Mouse (Mus musculus): Measurements from ENCODE around the gene 1600015I10Rik. TPM values are rescaled to one million over a fixed set of nuclear protein-coding genes. Genes with fewer than 3 reads are reported as not detected.

1600015I10Rik gene
- polyA plus RNA-seq, 1 experiment from 2014 or later, result not detected

- Histone ChIP-seq H3K9ac (replicated peaks; ENCODE audit: low read depth, low read length) (no peak overlapping the region), H3K27ac (ENCODE audit: low read length) (no peak overlapping the region), H3K4me2 (replicated peaks; ENCODE audit: low read depth, low read length) (no peak overlapping the region), H3K4me3 (ENCODE audit: low read depth, low read length) (no peak overlapping the region), H3K27me3 (ENCODE audit: control insufficient read depth, insufficient read depth, low read length) (no peaks in the 10 kb centered on the region), H3K4me1 (ENCODE audit: control insufficient read depth, insufficient read depth, low read length) (no peaks in the 10 kb centered on the region), H3K9me3 (ENCODE audit: control insufficient read depth, low read depth, low read length) (no peaks in the 10 kb centered on the region), H3K36me3 (ENCODE audit: control insufficient read depth, insufficient read depth, low read length) (no peaks in the 10 kb centered on the region)
- ATAC-seq (ENCODE audit: insufficient number of reproducible peaks, insufficient read depth, low FRiP score, low read depth), result no peak
- 91% methylated on average over 13 of the region's 13 CpGs for WGBS
Measured at GRCm38 (mm10) chr6:48905606-48906005, 24.1 kb upstream of the 1600015I10Rik start.

GRCm38 (mm10) chr6:48906371-48906770, 23.3 kb upstream of the 1600015I10Rik start:
- no peaks in the 10 kb centered on the region for H3K4me1 ChIP-seq (ENCODE audit: control insufficient read depth, insufficient read depth, low read length)
- H3K36me3 ChIP-seq (ENCODE audit: control insufficient read depth, insufficient read depth, low read length), result no peaks in the 10 kb centered on the region
- H3K27ac ChIP-seq (ENCODE audit: low read length), result no peak overlapping the region
- no peak overlapping the region for H3K4me2 ChIP-seq (replicated peaks; ENCODE audit: low read depth, low read length)
- no peak overlapping the region for H3K9ac ChIP-seq (replicated peaks; ENCODE audit: low read depth, low read length)
- 93% methylated on average over 14 of the region's 14 CpGs for WGBS
- no peak for ATAC-seq (ENCODE audit: insufficient number of reproducible peaks, insufficient read depth, low FRiP score, low read depth)
- no peaks in the 10 kb centered on the region for H3K9me3 ChIP-seq (ENCODE audit: control insufficient read depth, low read depth, low read length)
- no peak overlapping the region for H3K4me3 ChIP-seq (ENCODE audit: low read depth, low read length)
- no peaks in the 10 kb centered on the region for H3K27me3 ChIP-seq (ENCODE audit: control insufficient read depth, insufficient read depth, low read length)

GRCm38 (mm10) chr6:48909229-48909628, 20.5 kb upstream of the 1600015I10Rik start:
- Histone ChIP-seq H3K27me3 (ENCODE audit: control insufficient read depth, insufficient read depth, low read length) (no peaks in the 10 kb centered on the region), H3K27ac (ENCODE audit: low read length) (no peak overlapping the region), H3K9me3 (ENCODE audit: control insufficient read depth, low read depth, low read length) (no peaks in the 10 kb centered on the region), H3K4me2 (replicated peaks; ENCODE audit: low read depth, low read length) (no peak overlapping the region), H3K4me3 (ENCODE audit: low read depth, low read length) (no peak overlapping the region), H3K36me3 (ENCODE audit: control insufficient read depth, insufficient read depth, low read length) (no peaks in the 10 kb centered on the region), H3K9ac (replicated peaks; ENCODE audit: low read depth, low read length) (no peak overlapping the region), H3K4me1 (ENCODE audit: control insufficient read depth, insufficient read depth, low read length) (no peaks in the 10 kb centered on the region)
- no peak for ATAC-seq (ENCODE audit: insufficient number of reproducible peaks, insufficient read depth, low FRiP score, low read depth)
- WGBS, result 72% methylated on average over 1 of the region's 1 CpGs

- Histone ChIP-seq H3K4me1 (ENCODE audit: control insufficient read depth, insufficient read depth, low read length) (no peaks in the 10 kb centered on the region), H3K36me3 (ENCODE audit: control insufficient read depth, insufficient read depth, low read length) (no peaks in the 10 kb centered on the region), H3K27me3 (ENCODE audit: control insufficient read depth, insufficient read depth, low read length) (no peaks in the 10 kb centered on the region), H3K27ac (ENCODE audit: low read length) (no peak overlapping the region), H3K9me3 (ENCODE audit: control insufficient read depth, low read depth, low read length) (no peaks in the 10 kb centered on the region), H3K9ac (replicated peaks; ENCODE audit: low read depth, low read length) (no peak overlapping the region), H3K4me2 (replicated peaks; ENCODE audit: low read depth, low read length) (no peak overlapping the region), H3K4me3 (ENCODE audit: low read depth, low read length) (no peak overlapping the region)
- no peak for ATAC-seq (ENCODE audit: insufficient number of reproducible peaks, insufficient read depth, low FRiP score, low read depth)
- 35% methylated on average over 3 of the region's 3 CpGs for WGBS
Measured at GRCm38 (mm10) chr6:48912033-48912432, 17.7 kb upstream of the 1600015I10Rik start.

GRCm38 (mm10) chr6:48913587-48913986, 16.1 kb upstream of the 1600015I10Rik start:
- Histone ChIP-seq H3K9me3 (ENCODE audit: control insufficient read depth, low read depth, low read length) (no peaks in the 10 kb centered on the region), H3K4me1 (ENCODE audit: control insufficient read depth, insufficient read depth, low read length) (no peaks in the 10 kb centered on the region), H3K4me3 (ENCODE audit: low read depth, low read length) (no peak overlapping the region), H3K9ac (replicated peaks; ENCODE audit: low read depth, low read length) (no peak overlapping the region), H3K36me3 (ENCODE audit: control insufficient read depth, insufficient read depth, low read length) (no peaks in the 10 kb centered on the region), H3K27ac (ENCODE audit: low read length) (no peak overlapping the region), H3K4me2 (replicated peaks; ENCODE audit: low read depth, low read length) (no peak overlapping the region), H3K27me3 (ENCODE audit: control insufficient read depth, insufficient read depth, low read length) (no peaks in the 10 kb centered on the region)
- WGBS, result 91% methylated on average over 2 of the region's 2 CpGs
- ATAC-seq (ENCODE audit: insufficient number of reproducible peaks, insufficient read depth, low FRiP score, low read depth), result no peak

- Histone ChIP-seq H3K4me2 (replicated peaks; ENCODE audit: low read depth, low read length) (no peak overlapping the region), H3K4me1 (ENCODE audit: control insufficient read depth, insufficient read depth, low read length) (no peaks in the 10 kb centered on the region), H3K36me3 (ENCODE audit: control insufficient read depth, insufficient read depth, low read length) (no peaks in the 10 kb centered on the region), H3K27ac (ENCODE audit: low read length) (no peak overlapping the region), H3K27me3 (ENCODE audit: control insufficient read depth, insufficient read depth, low read length) (no peaks in the 10 kb centered on the region), H3K9ac (replicated peaks; ENCODE audit: low read depth, low read length) (no peak overlapping the region), H3K4me3 (ENCODE audit: low read depth, low read length) (no peak overlapping the region), H3K9me3 (ENCODE audit: control insufficient read depth, low read depth, low read length) (no peaks in the 10 kb centered on the region)
- WGBS, result 77% methylated on average over 2 of the region's 2 CpGs
- no peak for ATAC-seq (ENCODE audit: insufficient number of reproducible peaks, insufficient read depth, low FRiP score, low read depth)
Measured at GRCm38 (mm10) chr6:48949596-48949995, 19.9 kb downstream of the 1600015I10Rik start.

- no peak overlapping the region for H3K9ac ChIP-seq (replicated peaks; ENCODE audit: low read depth, low read length)
- no peak for ATAC-seq (ENCODE audit: insufficient number of reproducible peaks, insufficient read depth, low FRiP score, low read depth)
- no peaks in the 10 kb centered on the region for H3K36me3 ChIP-seq (ENCODE audit: control insufficient read depth, insufficient read depth, low read length)
- H3K27me3 ChIP-seq (ENCODE audit: control insufficient read depth, insufficient read depth, low read length), result no peaks in the 10 kb centered on the region
- H3K27ac ChIP-seq (ENCODE audit: low read length), result no peak overlapping the region
- H3K9me3 ChIP-seq (ENCODE audit: control insufficient read depth, low read depth, low read length), result no peaks in the 10 kb centered on the region
- H3K4me1 ChIP-seq (ENCODE audit: control insufficient read depth, insufficient read depth, low read length), result no peaks in the 10 kb centered on the region
- H3K4me2 ChIP-seq (replicated peaks; ENCODE audit: low read depth, low read length), result no peak overlapping the region
- 86% methylated on average over 5 of the region's 5 CpGs for WGBS
- no peak overlapping the region for H3K4me3 ChIP-seq (ENCODE audit: low read depth, low read length)
Measured at GRCm38 (mm10) chr6:48950676-48951075, 21.0 kb downstream of the 1600015I10Rik start.

- H3K36me3 ChIP-seq (ENCODE audit: control insufficient read depth, insufficient read depth, low read length), result no peaks in the 10 kb centered on the region
- 87% methylated on average over 6 of the region's 6 CpGs for WGBS
- no peaks in the 10 kb centered on the region for H3K27me3 ChIP-seq (ENCODE audit: control insufficient read depth, insufficient read depth, low read length)
- no peak overlapping the region for H3K9ac ChIP-seq (replicated peaks; ENCODE audit: low read depth, low read length)
- no peaks in the 10 kb centered on the region for H3K4me1 ChIP-seq (ENCODE audit: control insufficient read depth, insufficient read depth, low read length)
- no peak overlapping the region for H3K4me3 ChIP-seq (ENCODE audit: low read depth, low read length)
- H3K27ac ChIP-seq (ENCODE audit: low read length), result no peak overlapping the region
- H3K9me3 ChIP-seq (ENCODE audit: control insufficient read depth, low read depth, low read length), result no peaks in the 10 kb centered on the region
- no peak for ATAC-seq (ENCODE audit: insufficient number of reproducible peaks, insufficient read depth, low FRiP score, low read depth)
- no peak overlapping the region for H3K4me2 ChIP-seq (replicated peaks; ENCODE audit: low read depth, low read length)
Measured at GRCm38 (mm10) chr6:48951630-48952029, 21.9 kb downstream of the 1600015I10Rik start.

GRCm38 (mm10) chr6:48953220-48953619, 23.5 kb downstream of the 1600015I10Rik start:
- Histone ChIP-seq H3K4me2 (replicated peaks; ENCODE audit: low read depth, low read length) (no peak overlapping the region), H3K9me3 (ENCODE audit: control insufficient read depth, low read depth, low read length) (no peaks in the 10 kb centered on the region), H3K4me1 (ENCODE audit: control insufficient read depth, insufficient read depth, low read length) (no peaks in the 10 kb centered on the region), H3K4me3 (ENCODE audit: low read depth, low read length) (no peak overlapping the region), H3K36me3 (ENCODE audit: control insufficient read depth, insufficient read depth, low read length) (no peaks in the 10 kb centered on the region), H3K9ac (replicated peaks; ENCODE audit: low read depth, low read length) (no peak overlapping the region), H3K27ac (ENCODE audit: low read length) (no peak overlapping the region), H3K27me3 (ENCODE audit: control insufficient read depth, insufficient read depth, low read length) (no peaks in the 10 kb centered on the region)
- WGBS, result 86% methylated on average over 5 of the region's 5 CpGs
- no peak for ATAC-seq (ENCODE audit: insufficient number of reproducible peaks, insufficient read depth, low FRiP score, low read depth)

Data from stomach, embryonic 14.5 days (tissue).